ENCODE assay signal across 23 mouse cellular contexts in the genomic region with DNA sequence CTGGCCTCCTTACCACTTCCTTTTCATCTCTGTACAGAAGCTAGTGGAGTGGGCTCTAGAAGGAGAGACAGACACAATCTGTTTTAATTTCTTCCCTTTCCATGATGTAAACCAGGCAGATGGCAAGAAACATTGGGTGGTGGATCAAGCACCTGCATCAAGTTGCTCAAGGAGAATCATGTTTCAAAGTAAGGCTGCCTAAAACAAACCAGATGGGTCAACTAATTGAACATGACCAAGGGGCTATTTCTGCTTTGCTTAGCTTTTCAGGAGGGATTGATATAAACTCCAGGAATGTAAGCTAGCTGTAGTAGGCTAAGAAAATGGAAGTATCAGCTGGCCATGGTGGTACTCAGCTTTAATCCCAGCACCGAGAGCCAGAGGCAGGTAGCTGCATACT. TPM values are rescaled to one million over a fixed set of nuclear protein-coding genes. Genes with fewer than 3 reads are reported as not detected.
"Had no signal": no experiment of that assay in that cellular context is flagged by ENCODE, and none has a peak within 500 bp of the region (broad histone marks: within the 10 kb centered on the region; RNA-seq: fewer than 3 reads in every experiment).

No protein-coding gene starts in this region.

- ATAC-seq: liver, embryonic 12.5 days had no signal

- H3K4me3 ChIP-seq: limb, embryonic 15.5 days; liver, embryonic 12.5 days; midbrain, embryonic 10.5 days; myocyte; neural tube, embryonic 15.5 days had no signal

- H3K27me3 ChIP-seq: limb, embryonic 15.5 days; liver, embryonic 12.5 days; neural tube, embryonic 15.5 days had no signal

- H3K9me3 ChIP-seq: limb, embryonic 15.5 days; liver, embryonic 12.5 days; midbrain, embryonic 10.5 days; neural tube, embryonic 15.5 days had no signal

- H3K27ac ChIP-seq: kidney, postnatal 0 days; limb, embryonic 15.5 days; liver, embryonic 12.5 days; midbrain, embryonic 10.5 days; neural tube, embryonic 15.5 days had no signal

- H3K36me3 ChIP-seq: limb, embryonic 15.5 days; liver, embryonic 12.5 days; midbrain, embryonic 10.5 days; neural tube, embryonic 15.5 days had no signal

- DNase-seq: kidney, postnatal 36 days; lung, embryonic 14.5 days; lung, postnatal 10 days; lung, postnatal 4 days; midbrain, embryonic 14.5 days; right cerebral cortex, adult 18-20 months; right cerebral cortex, postnatal 25 days; thymus, postnatal 36 days had no signal

- H3K9ac ChIP-seq: limb, embryonic 15.5 days; liver, embryonic 12.5 days; lung, embryonic 14.5 days; neural tube, embryonic 15.5 days had no signal

- H3K4me1 ChIP-seq: limb, embryonic 15.5 days; liver, embryonic 12.5 days; midbrain, embryonic 10.5 days; neural tube, embryonic 15.5 days had no signal

- H3K4me2 ChIP-seq: limb, embryonic 15.5 days; liver, embryonic 12.5 days; lung, embryonic 14.5 days; neural tube, embryonic 15.5 days had no signal

RNA-seq across cellular contexts. Expression of a gene that starts 6.7 kb away (rescaled TPM):
- total RNA-seq: layer of hippocampus, adult 18-20 months; layer of hippocampus, postnatal 10 days; left cerebral cortex, postnatal 36 days; megakaryocyte, adult 5-6 weeks had no signal
- polyA plus RNA-seq: kidney, postnatal 0 days; limb, embryonic 15.5 days; liver, embryonic 12.5 days; liver, embryonic 16.5 days; lung, embryonic 14.5 days; midbrain, embryonic 10.5 days; midbrain, embryonic 14.5 days; myocyte; neural tube, embryonic 11.5 days; neural tube, embryonic 15.5 days; small intestine, adult 2 months; thymus, postnatal 0 days had no signal

RNA-seq across cellular contexts. Expression of a gene that starts 53.7 kb away (rescaled TPM):
- total RNA-seq: layer of hippocampus, adult 18-20 months; layer of hippocampus, postnatal 10 days; left cerebral cortex, postnatal 36 days; megakaryocyte, adult 5-6 weeks had no signal
- polyA plus RNA-seq: kidney, postnatal 0 days; limb, embryonic 15.5 days; liver, embryonic 12.5 days; liver, embryonic 16.5 days; lung, embryonic 14.5 days; midbrain, embryonic 10.5 days; midbrain, embryonic 14.5 days; neural tube, embryonic 11.5 days; neural tube, embryonic 15.5 days; small intestine, adult 2 months; stomach, embryonic 16.5 days; thymus, postnatal 0 days had no signal

RNA-seq across cellular contexts. Expression of a gene that starts 56.8 kb away (rescaled TPM):
- total RNA-seq: layer of hippocampus, adult 18-20 months; layer of hippocampus, postnatal 10 days; left cerebral cortex, postnatal 36 days; megakaryocyte, adult 5-6 weeks had no signal
- polyA plus RNA-seq: kidney, postnatal 0 days; limb, embryonic 15.5 days; liver, embryonic 12.5 days; liver, embryonic 16.5 days; lung, embryonic 14.5 days; midbrain, embryonic 10.5 days; midbrain, embryonic 14.5 days; myocyte; neural tube, embryonic 11.5 days; neural tube, embryonic 15.5 days; small intestine, adult 2 months; stomach, embryonic 16.5 days; thymus, postnatal 0 days had no signal
